Mouse (Mus musculus): ENCODE data around the gene Rgs7. TPM values are rescaled to one million over a fixed set of nuclear protein-coding genes. Genes with fewer than 3 reads are reported as not detected.

Gene Rgs7
- polyA plus RNA-seq, 1 experiment = 0.54 TPM

GRCm38 (mm10) chr1:175041167-175041817 is 451.0 kb downstream of the Rgs7 start:
- no peak for DNase-seq
- WGBS = 70% methylated on average over 4 of the region's 4 CpGs

GRCm38 (mm10) chr1:175040038-175040437 is 452.3 kb downstream of the Rgs7 start:
- no peak for DNase-seq
- WGBS = 87% methylated on average over 4 of the region's 4 CpGs
- Histone ChIP-seq H3K27me3 (ENCODE audit: control insufficient read depth, insufficient read depth, low read length) (no peaks in the 10 kb centered on the region), H3K4me3 (ENCODE audit: control insufficient read depth, insufficient read depth, low read length) (no peak overlapping the region), H3K36me3 (ENCODE audit: control insufficient read depth, insufficient read depth, low read length) (no peaks in the 10 kb centered on the region), H3K4me1 (replicated peaks; ENCODE audit: control insufficient read depth, insufficient read depth, low read length) (no peaks in the 10 kb centered on the region), H3K27ac (ENCODE audit: control insufficient read depth, insufficient read depth, low read length) (no peak overlapping the region)
- no peak for TF ChIP-seq CTCF (IDR thresholded peaks at IDR 0.05; ENCODE audit: borderline replicate concordance, control insufficient read depth, extremely low read depth, insufficient read depth, low read length, poor library complexity)

More at GRCm38 (mm10) chr1:175041167-175041817, 451.0 kb downstream of the Rgs7 start:
- TF ChIP-seq CTCF (IDR thresholded peaks at IDR 0.05; ENCODE audit: borderline replicate concordance, control insufficient read depth, extremely low read depth, insufficient read depth, low read length, poor library complexity) (no peak), POLR2A (IDR thresholded peaks at IDR 0.05; ENCODE audit: control insufficient read depth, extremely low read depth, insufficient read depth, low read length, poor library complexity) (no peak)
- no peaks in the 10 kb centered on the region for H3K36me3 ChIP-seq (ENCODE audit: control insufficient read depth, insufficient read depth, low read length)
- H3K27me3 ChIP-seq (ENCODE audit: control insufficient read depth, insufficient read depth, low read length) = no peaks in the 10 kb centered on the region
- no peaks in the 10 kb centered on the region for H3K4me1 ChIP-seq (replicated peaks; ENCODE audit: control insufficient read depth, insufficient read depth, low read length)
- H3K4me3 ChIP-seq (ENCODE audit: control insufficient read depth, insufficient read depth, low read length) = no peak overlapping the region
- no peak overlapping the region for H3K27ac ChIP-seq (ENCODE audit: control insufficient read depth, insufficient read depth, low read length)

DNA sequence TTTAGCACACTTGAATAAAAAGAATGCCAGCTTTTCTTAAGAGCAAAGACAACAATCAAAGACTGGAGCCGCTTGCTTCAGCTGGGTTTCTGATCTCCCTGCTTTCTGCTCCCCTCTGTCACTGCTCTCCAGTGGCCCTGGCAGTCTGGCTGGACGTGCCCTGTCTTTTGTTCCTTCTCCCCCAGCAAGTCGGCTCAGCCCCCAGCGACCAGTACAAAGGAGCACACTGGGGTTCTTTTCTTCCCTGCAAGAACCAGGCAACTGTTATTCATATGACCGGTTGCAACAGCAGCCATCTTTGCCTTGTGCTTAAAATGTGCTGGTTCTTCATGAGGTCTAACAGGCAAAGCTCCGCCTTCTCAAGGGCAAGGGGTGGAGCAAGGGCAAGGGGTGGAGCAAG is 452.7 kb downstream of the Rgs7 start:
- TF ChIP-seq POLR2A (IDR thresholded peaks at IDR 0.05; ENCODE audit: control insufficient read depth, extremely low read depth, insufficient read depth, low read length, poor library complexity) (no peak), CTCF (IDR thresholded peaks at IDR 0.05; ENCODE audit: borderline replicate concordance, control insufficient read depth, extremely low read depth, insufficient read depth, low read length, poor library complexity) (no peak)
- Histone ChIP-seq H3K4me1 (replicated peaks; ENCODE audit: control insufficient read depth, insufficient read depth, low read length) (no peaks in the 10 kb centered on the region), H3K36me3 (ENCODE audit: control insufficient read depth, insufficient read depth, low read length) (no peaks in the 10 kb centered on the region), H3K27me3 (ENCODE audit: control insufficient read depth, insufficient read depth, low read length) (no peaks in the 10 kb centered on the region), H3K4me3 (ENCODE audit: control insufficient read depth, insufficient read depth, low read length) (no peak overlapping the region), H3K27ac (ENCODE audit: control insufficient read depth, insufficient read depth, low read length) (no peak overlapping the region)
- 70% methylated on average over 6 of the region's 6 CpGs for WGBS
- no peak for DNase-seq

GRCm38 (mm10) chr1:175035461-175035860 is 456.8 kb downstream of the Rgs7 start:
- TF ChIP-seq POLR2A (IDR thresholded peaks at IDR 0.05; ENCODE audit: control insufficient read depth, extremely low read depth, insufficient read depth, low read length, poor library complexity) (no peak), CTCF (IDR thresholded peaks at IDR 0.05; ENCODE audit: borderline replicate concordance, control insufficient read depth, extremely low read depth, insufficient read depth, low read length, poor library complexity) (no peak)
- 92% methylated on average over 5 of the region's 5 CpGs for WGBS
- H3K27ac ChIP-seq (ENCODE audit: control insufficient read depth, insufficient read depth, low read length) = no peak overlapping the region
- no peaks in the 10 kb centered on the region for H3K36me3 ChIP-seq (ENCODE audit: control insufficient read depth, insufficient read depth, low read length)
- no peaks in the 10 kb centered on the region for H3K27me3 ChIP-seq (ENCODE audit: control insufficient read depth, insufficient read depth, low read length)
- no peak for DNase-seq
- no peak overlapping the region for H3K4me3 ChIP-seq (ENCODE audit: control insufficient read depth, insufficient read depth, low read length)
- H3K4me1 ChIP-seq (replicated peaks; ENCODE audit: control insufficient read depth, insufficient read depth, low read length) = no peaks in the 10 kb centered on the region

DNA sequence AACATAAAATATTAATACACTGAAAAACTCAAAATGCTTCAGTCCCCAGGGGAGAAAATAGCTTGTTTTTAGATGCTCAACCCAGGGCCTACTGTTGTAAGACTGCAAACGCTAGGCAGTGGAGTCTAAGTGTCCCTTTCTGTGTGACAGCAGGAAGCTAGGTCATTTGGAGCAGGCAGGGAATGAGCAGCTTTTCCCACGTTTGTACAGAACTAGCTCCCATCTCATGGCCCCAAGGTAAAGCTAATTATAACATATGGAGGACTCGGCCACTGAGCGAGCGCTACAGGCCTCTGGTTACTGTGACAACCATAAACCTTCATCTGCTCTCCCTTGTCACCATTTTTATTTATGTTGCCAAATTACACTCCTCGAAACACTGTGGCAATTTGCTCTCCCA is 460.3 kb downstream of the Rgs7 start:
- no peaks in the 10 kb centered on the region for H3K36me3 ChIP-seq (ENCODE audit: control insufficient read depth, insufficient read depth, low read length)
- H3K27me3 ChIP-seq (ENCODE audit: control insufficient read depth, insufficient read depth, low read length) = no peaks in the 10 kb centered on the region
- no peak overlapping the region for H3K4me3 ChIP-seq (ENCODE audit: control insufficient read depth, insufficient read depth, low read length)
- 77% methylated on average over 6 of the region's 6 CpGs for WGBS
- DNase-seq = no peak
- TF ChIP-seq CTCF (IDR thresholded peaks at IDR 0.05; ENCODE audit: borderline replicate concordance, control insufficient read depth, extremely low read depth, insufficient read depth, low read length, poor library complexity) = no peak
- no peak for TF ChIP-seq POLR2A (IDR thresholded peaks at IDR 0.05; ENCODE audit: control insufficient read depth, extremely low read depth, insufficient read depth, low read length, poor library complexity)
- no peak overlapping the region for H3K27ac ChIP-seq (ENCODE audit: control insufficient read depth, insufficient read depth, low read length)
- H3K4me1 ChIP-seq (replicated peaks; ENCODE audit: control insufficient read depth, insufficient read depth, low read length) = no peaks in the 10 kb centered on the region

DNA sequence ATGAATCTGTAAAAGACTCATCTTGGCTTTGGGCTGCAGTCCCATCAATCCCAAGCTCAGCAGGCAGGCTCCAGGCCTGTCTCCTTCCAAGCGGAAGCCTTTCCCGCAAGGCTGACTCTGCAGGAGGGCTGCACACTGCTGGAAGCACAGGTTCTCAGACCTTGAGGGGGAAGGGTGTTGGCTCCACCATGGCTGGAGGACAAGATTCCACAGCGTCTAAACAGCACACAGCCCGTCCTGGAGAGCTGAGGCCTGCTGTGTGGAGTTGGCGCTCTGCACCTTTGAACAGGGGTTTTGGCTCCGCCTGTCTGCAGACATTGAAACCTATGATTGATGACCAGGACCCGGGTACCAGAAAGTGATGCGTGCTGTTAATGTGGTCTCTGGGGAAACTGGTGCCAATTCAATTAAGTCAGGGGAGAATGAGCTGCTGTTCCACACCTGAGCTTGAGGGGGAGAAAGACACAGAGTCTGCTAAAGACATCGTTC is 463.5 kb downstream of the Rgs7 start:
- WGBS = 35% methylated on average over 9 of the region's 9 CpGs
- H3K4me3 ChIP-seq (ENCODE audit: control insufficient read depth, insufficient read depth, low read length) = no peak overlapping the region
- TF ChIP-seq CTCF (IDR thresholded peaks at IDR 0.05; ENCODE audit: borderline replicate concordance, control insufficient read depth, extremely low read depth, insufficient read depth, low read length, poor library complexity) (no peak), POLR2A (IDR thresholded peaks at IDR 0.05; ENCODE audit: control insufficient read depth, extremely low read depth, insufficient read depth, low read length, poor library complexity) (no peak)
- H3K36me3 ChIP-seq (ENCODE audit: control insufficient read depth, insufficient read depth, low read length) = no peaks in the 10 kb centered on the region
- no peak overlapping the region for H3K27ac ChIP-seq (ENCODE audit: control insufficient read depth, insufficient read depth, low read length)
- no peaks in the 10 kb centered on the region for H3K27me3 ChIP-seq (ENCODE audit: control insufficient read depth, insufficient read depth, low read length)
- no peak for DNase-seq
- H3K4me1 ChIP-seq (replicated peaks; ENCODE audit: control insufficient read depth, insufficient read depth, low read length) = no peaks in the 10 kb centered on the region

DNA sequence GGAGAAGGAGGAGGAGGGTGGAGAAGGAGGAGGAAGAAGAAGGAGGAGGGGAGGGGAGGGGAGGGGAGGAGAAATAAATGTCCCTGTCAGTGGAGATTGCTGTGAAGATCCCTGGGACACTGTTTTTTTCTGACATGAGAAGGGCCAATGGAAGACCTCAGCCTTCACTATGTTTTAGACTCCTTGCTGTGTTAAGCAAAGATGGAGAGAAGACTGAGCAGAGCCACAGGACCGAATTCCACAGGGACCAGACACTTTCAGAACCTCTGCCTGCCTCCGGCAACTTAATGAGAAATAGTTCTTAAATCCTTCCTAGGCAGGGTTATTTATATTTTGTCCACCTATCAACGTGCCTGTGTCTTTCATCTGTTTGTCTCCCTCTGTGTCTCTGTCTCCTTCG is 464.0 kb downstream of the Rgs7 start:
- WGBS = 27% methylated on average over 4 of the region's 4 CpGs
- Histone ChIP-seq H3K36me3 (ENCODE audit: control insufficient read depth, insufficient read depth, low read length) (no peaks in the 10 kb centered on the region), H3K4me1 (replicated peaks; ENCODE audit: control insufficient read depth, insufficient read depth, low read length) (no peaks in the 10 kb centered on the region), H3K27ac (ENCODE audit: control insufficient read depth, insufficient read depth, low read length) (no peak overlapping the region), H3K27me3 (ENCODE audit: control insufficient read depth, insufficient read depth, low read length) (no peaks in the 10 kb centered on the region), H3K4me3 (ENCODE audit: control insufficient read depth, insufficient read depth, low read length) (no peak overlapping the region)
- no peak for DNase-seq
- TF ChIP-seq POLR2A (IDR thresholded peaks at IDR 0.05; ENCODE audit: control insufficient read depth, extremely low read depth, insufficient read depth, low read length, poor library complexity) (no peak), CTCF (IDR thresholded peaks at IDR 0.05; ENCODE audit: borderline replicate concordance, control insufficient read depth, extremely low read depth, insufficient read depth, low read length, poor library complexity) (no peak)
